Mouse (Mus musculus) megakaryocyte progenitor cell, adult 5-6 weeks (primary cell): ENCODE data around the gene Specc1. TPM values are rescaled to one million over a fixed set of nuclear protein-coding genes. Genes with fewer than 3 reads are reported as not detected.

Experiments used
- ATAC-seq: replicated peaks from 2 replicates; pipeline ENCODE4 v1.8.0; 2016; ENCODE audit warnings: mild to moderate bottlenecking, moderate TSS enrichment, inconsistent platforms; ENCODE audit not compliant: poor library complexity
- total RNA-seq, 2 experiments: library from RNA; stranded (forward) in 1 of 2; stranded (reverse) in 1 of 2; fragments of 157-497, 149-512 nt in 1 of 2; fragments of 200-1000 nt in 1 of 2; gene quantifications; 2 replicates each; pipeline versions ENCODE4 v1.2.3 to v1.2.4; 2015 to 2017

Specc1 gene
- total RNA-seq, 2 experiments from 2014 or later, result 16.4 to 26.8 TPM

GRCm38 (mm10) chr11:62270851-62271250 is 314.3 kb downstream of the Specc1 start:
- ATAC-seq, result no peak

Other genes with a start within 250 kb of the Specc1 start
- gene Slc5a10, start 235.9 kb upstream of the Specc1 start, total RNA-seq (2015), result not detected in 2 replicates
- not detected in 2 replicates for gene Slc5a10, start 235.9 kb upstream of the Specc1 start, total RNA-seq (2017)
- gene Prpsap2, start 194.7 kb upstream of the Specc1 start, total RNA-seq (2015), result 37.5 and 41.4 TPM in 2 replicates
- 46.4 and 50.9 TPM in 2 replicates for gene Prpsap2, start 194.7 kb upstream of the Specc1 start, total RNA-seq (2017)
- 17.7 and 19.5 TPM in 2 replicates for gene Ulk2, start 101.7 kb upstream of the Specc1 start, total RNA-seq (2015)
- gene Ulk2, start 101.7 kb upstream of the Specc1 start, total RNA-seq (2017), result 12.8 and 14.7 TPM in 2 replicates
- 45.7 and 45.8 TPM in 2 replicates for gene Akap10, start 26.5 kb upstream of the Specc1 start, total RNA-seq (2015)
- 34.0 and 37.8 TPM in 2 replicates for gene Akap10, start 26.5 kb upstream of the Specc1 start, total RNA-seq (2017)